Mouse (Mus musculus) skeletal muscle tissue, adult 2 months (tissue): Measurements from ENCODE around the gene Phlda2.
A peak's percentile ranks its signal among the peaks of the same experiment; 100 is the strongest.

ENCODE experiments used
- DNase-seq: peaks from one replicate; pipeline ENCODE4 v3.0.0-alpha.2; 2012; ENCODE audit warnings: low read depth, low spot score

Phlda2 gene

GRCm38 (mm10) chr7:143503926-143504325 lies 976 bp upstream of the Phlda2 start:
- DNase-seq, result no peak

- DNase-seq, result no peak
Measured at GRCm38 (mm10) chr7:143501643-143502417, 1.1 kb downstream of the Phlda2 start.

- DNase-seq, result no peak
Measured at GRCm38 (mm10) chr7:143500912-143501311, 2.0 kb downstream of the Phlda2 start.

GRCm38 (mm10) chr7:143498584-143498983 lies 4.4 kb downstream of the Phlda2 start:
- no peak for DNase-seq

- DNase-seq, result no peak
Measured at GRCm38 (mm10) chr7:143495104-143495961, 7.6 kb downstream of the Phlda2 start.

- no peak for DNase-seq
Measured at GRCm38 (mm10) chr7:143493616-143494126, 9.3 kb downstream of the Phlda2 start.

GRCm38 (mm10) chr7:143489735-143490134 lies 13.2 kb downstream of the Phlda2 start:
- no peak for DNase-seq

GRCm38 (mm10) chr7:143482541-143482940 lies 20.4 kb downstream of the Phlda2 start:
- no peak for DNase-seq

GRCm38 (mm10) chr7:143481806-143482387 lies 21.1 kb downstream of the Phlda2 start:
- no peak for DNase-seq

- peak; percentile 36 for DNase-seq
Measured at GRCm38 (mm10) chr7:143480498-143480897, 22.5 kb downstream of the Phlda2 start.

GRCm38 (mm10) chr7:143477800-143478199 lies 25.1 kb downstream of the Phlda2 start:
- no peak for DNase-seq

GRCm38 (mm10) chr7:143476702-143477335 lies 26.1 kb downstream of the Phlda2 start:
- DNase-seq, result no peak

- DNase-seq, result no peak
Measured at GRCm38 (mm10) chr7:143475876-143476275, 27.1 kb downstream of the Phlda2 start.

GRCm38 (mm10) chr7:143474811-143475210 lies 28.1 kb downstream of the Phlda2 start:
- DNase-seq, result no peak

- DNase-seq, result peak; percentile 25
Measured at GRCm38 (mm10) chr7:143473347-143474101, 29.4 kb downstream of the Phlda2 start, which contains the start of gene Slc22a18. Slc22a18 (plus strand) TSS chr7:143473736.

GRCm38 (mm10) chr7:143469946-143470345 lies 33.0 kb downstream of the Phlda2 start:
- DNase-seq, result peak; percentile 43

- no peak for DNase-seq
Measured at GRCm38 (mm10) chr7:143467714-143468113, 35.2 kb downstream of the Phlda2 start.

GRCm38 (mm10) chr7:143466099-143466677 lies 36.8 kb downstream of the Phlda2 start:
- peak; percentile 51 for DNase-seq

GRCm38 (mm10) chr7:143464811-143465560 lies 38.0 kb downstream of the Phlda2 start:
- no peak for DNase-seq
